In genomic region chr13:17804909-17805613, GRCm38 (mm10) we compare ENCODE assay signal across 8 mouse cellular contexts. TPM values are rescaled to one million over a fixed set of nuclear protein-coding genes. Genes with fewer than 3 reads are reported as not detected.
DNase-seq lines count a peak whose midpoint lies in the region; ATAC-seq and TF ChIP-seq lines count a peak whose summit lies in the region.

TSS of gene Cdk13 (minus strand) at chr13:17805097.

- H3K79me2 ChIP-seq in MEL (ENCODE audit: control insufficient read depth, insufficient read depth, low read length, poor library complexity), result peaks cover 41% of the 10 kb centered on the region

- peak within 1 kb of the TSS; percentile 96 for H3K4me2 ChIP-seq in forebrain, postnatal 0 days (ENCODE audit: low read depth)
- peak within 1 kb of the TSS; percentile 84 for H3K4me2 ChIP-seq in lung, embryonic 15.5 days

- no peaks in the 10 kb centered on the region for H3K27me3 ChIP-seq in MEL (ENCODE audit: control insufficient read depth in 1 of 2, insufficient read depth in 2 of 2, low read length in 2 of 2)
- no peaks in the 10 kb centered on the region for H3K27me3 ChIP-seq in cerebellum, adult 2 months (ENCODE audit: control insufficient read depth, insufficient read depth, low read length)
- H3K27me3 ChIP-seq in forebrain, postnatal 0 days (ENCODE audit: insufficient read depth, low read length), result no peaks in the 10 kb centered on the region
- no peaks in the 10 kb centered on the region for H3K27me3 ChIP-seq in lung, embryonic 15.5 days

- peak; percentile 80 to 99 for TF ChIP-seq POLR2A in MEL (IDR thresholded peaks at IDR 0.05; ENCODE audit: control insufficient read depth in 1 of 2, insufficient read depth in 1 of 2, low read depth in 1 of 2, low read length in 2 of 2, poor library complexity in 1 of 2)
- peak; percentile 99 for TF ChIP-seq POLR2A in cerebellum, adult 2 months (IDR thresholded peaks at IDR 0.05; ENCODE audit: borderline replicate concordance, insufficient read depth, low read length)

- H3K27ac ChIP-seq in MEL (ENCODE audit: control insufficient read depth, low read depth, low read length), result peak within 1 kb of the TSS; percentile 90
- peak within 1 kb of the TSS; percentile 89 for H3K27ac ChIP-seq in cerebellum, adult 2 months (ENCODE audit: insufficient read depth, low read length)
- peak within 1 kb of the TSS; percentile 98 for H3K27ac ChIP-seq in forebrain, postnatal 0 days (ENCODE audit: low read depth, low read length)
- H3K27ac ChIP-seq in lung, embryonic 15.5 days, result peak within 1 kb of the TSS; percentile 98

- no peak for TF ChIP-seq EP300 in MEL (IDR thresholded peaks at IDR 0.05; ENCODE audit: low read depth in 1 of 2, low read length in 2 of 2)

- H3K4me3 ChIP-seq in MEL (ENCODE audit: control insufficient read depth in 1 of 2, insufficient read depth in 1 of 2, low read depth in 2 of 2, low read length in 2 of 2), result peak within 1 kb of the TSS; percentile 81 to 98
- H3K4me3 ChIP-seq in cerebellum, adult 2 months (replicated peaks; ENCODE audit: insufficient read depth, low read depth, low read length), result peak within 1 kb of the TSS; percentile 77
- H3K4me3 ChIP-seq in forebrain, postnatal 0 days (ENCODE audit: low read depth, low read length), result peak within 1 kb of the TSS; percentile 97
- peak within 1 kb of the TSS; percentile 92 for H3K4me3 ChIP-seq in lung, embryonic 15.5 days

- no peaks in the 10 kb centered on the region for H3K4me1 ChIP-seq in MEL (ENCODE audit: control insufficient read depth in 1 of 2, insufficient read depth in 2 of 2, low read length in 2 of 2)
- no peaks in the 10 kb centered on the region; the same call in 1 of the 2 replicates for H3K4me1 ChIP-seq in cerebellum, adult 2 months (ENCODE audit: control insufficient read depth, insufficient read depth, low read length)
- peaks cover 4% of the 10 kb centered on the region; the same call in 1 of the 2 replicates for H3K4me1 ChIP-seq in forebrain, postnatal 0 days (ENCODE audit: insufficient read depth)
- peaks cover 12% of the 10 kb centered on the region for H3K4me1 ChIP-seq in lung, embryonic 15.5 days

- under 1% methylated on average over 94 of the region's 110 CpGs for WGBS in cerebellum, adult 2 months
- 3% methylated on average over 81 of the region's 110 CpGs for WGBS in forebrain, postnatal 0 days
- WGBS in lung, embryonic 15.5 days, result under 1% methylated on average over 104 of the region's 110 CpGs

- peak within 1 kb of the TSS; percentile 99 for H3K9ac ChIP-seq in MEL (ENCODE audit: control insufficient read depth, low read depth, low read length, poor library complexity, severe bottlenecking)
- H3K9ac ChIP-seq in forebrain, postnatal 0 days, result peak within 1 kb of the TSS; percentile 87
- peak within 1 kb of the TSS; percentile 97 for H3K9ac ChIP-seq in lung, embryonic 15.5 days

- TF ChIP-seq RAD21 in MEL (IDR thresholded peaks at IDR 0.05; ENCODE audit: low read depth, low read length), result no peak

- peak; percentile 98 for DNase-seq in MEL (ENCODE audit: low read depth, low spot score)
- DNase-seq in cerebellum, adult 2 months, result peak; percentile 99
- peak; percentile 100 for DNase-seq in forebrain, postnatal 0 days
- DNase-seq in heart, postnatal 4 days, result peak; percentile 99
- DNase-seq in layer of hippocampus, adult 8-10 months (ENCODE audit: low spot score in 2 of 2), result peak; percentile 98
- peak; percentile 99 for DNase-seq in ovary, adult 18-20 months (ENCODE audit: low spot score)
- peak; percentile 99 for DNase-seq in thymus, postnatal 0 days (ENCODE audit: low spot score)

- H3K36me3 ChIP-seq in MEL (ENCODE audit: control insufficient read depth in 1 of 2, insufficient read depth in 2 of 2, low read length in 2 of 2), result peaks cover 2 to 22% of the 10 kb centered on the region in 2 experiments; a peak in 3 of 4 replicates
- H3K36me3 ChIP-seq in forebrain, postnatal 0 days (ENCODE audit: insufficient read depth), result no peaks in the 10 kb centered on the region
- H3K36me3 ChIP-seq in lung, embryonic 15.5 days, result no peaks in the 10 kb centered on the region

- TF ChIP-seq CTCF in MEL (IDR thresholded peaks at IDR 0.05 in 2 of 3, conservative IDR thresholded peaks at IDR 0.05 in 1 of 3; ENCODE audit: control insufficient read depth in 1 of 3, insufficient read depth in 1 of 3, low read depth in 2 of 3, low read length in 3 of 3, poor library complexity in 1 of 3, severe bottlenecking in 1 of 3), result no peak
- no peak for TF ChIP-seq CTCF in cerebellum, adult 2 months (IDR thresholded peaks at IDR 0.05; ENCODE audit: borderline replicate concordance, insufficient read depth, low read depth, low read length)
- TF ChIP-seq CTCF in forebrain, postnatal 0 days (IDR thresholded peaks at IDR 0.05; ENCODE audit: low read depth), result peak; percentile 15

- H3K9me3 ChIP-seq in MEL (replicated peaks; ENCODE audit: insufficient read depth, low read length), result no peaks in the 10 kb centered on the region
- H3K9me3 ChIP-seq in forebrain, postnatal 0 days (ENCODE audit: low read length), result no peaks in the 10 kb centered on the region
- H3K9me3 ChIP-seq in lung, embryonic 15.5 days, result no peaks in the 10 kb centered on the region

- ATAC-seq in forebrain, postnatal 0 days, result peak; percentile 96
- ATAC-seq in lung, embryonic 15.5 days (ENCODE audit: borderline replicate concordance, extremely low read depth, low FRiP score, low TSS enrichment), result peak; percentile 95

TF ChIP-seq in MEL, 35 proteins besides CTCF, POLR2A, EP300 and RAD21 (continues in another document):
- TF ChIP-seq NRF1 (IDR thresholded peaks at IDR 0.05; ENCODE audit: insufficient read depth, low read depth, low read length, poor library complexity, severe bottlenecking) (peak; percentile 56; the same call in 1 of the 2 replicates), NELFE (IDR thresholded peaks at IDR 0.05; ENCODE audit: low read depth, low read length) (peak; percentile 99), ZKSCAN1 (IDR thresholded peaks at IDR 0.05; ENCODE audit: low read depth, low read length) (no peak), GABPA (IDR thresholded peaks at IDR 0.05; ENCODE audit: low read depth, low read length) (no peak), TAL1 (IDR thresholded peaks at IDR 0.05; ENCODE audit: low read length) (no peak), MXI1 (IDR thresholded peaks at IDR 0.05; ENCODE audit: low read depth, low read length) (peak; percentile 72), MYC (IDR thresholded peaks at IDR 0.05; ENCODE audit: low read depth, low read length) (peak; percentile 68; the same call in 1 of the 2 replicates), MAZ (IDR thresholded peaks at IDR 0.05; ENCODE audit: low read depth, low read length) (0 out of 2 replicates have a peak, but pooled peaks have one; percentile 42), RCOR1 (IDR thresholded peaks at IDR 0.05; ENCODE audit: low read depth, low read length) (0 out of 2 replicates have a peak, but pooled peaks have one; percentile 17), ELF1 (IDR thresholded peaks at IDR 0.05; ENCODE audit: low read depth, low read length) (peak; percentile 78), MYB (IDR thresholded peaks at IDR 0.05; ENCODE audit: low read depth, low read length) (no peak), USF2 (IDR thresholded peaks at IDR 0.05; ENCODE audit: borderline replicate concordance in 1 of 2, insufficient read depth in 1 of 2, low read depth in 1 of 2, low read length in 2 of 2) (no peak), ZC3H11A (IDR thresholded peaks at IDR 0.05; ENCODE audit: low read depth, low read length) (no peak), UBTF (IDR thresholded peaks at IDR 0.05; ENCODE audit: borderline replicate concordance, insufficient read depth, low read depth, low read length) (no peak), USF1 (IDR thresholded peaks at IDR 0.05; ENCODE audit: low read depth, low read length) (0 out of 2 replicates have a peak, but pooled peaks have one; percentile 32), E2F4 (IDR thresholded peaks at IDR 0.05; ENCODE audit: borderline replicate concordance, low read depth, low read length) (no peak), SIN3A (IDR thresholded peaks at IDR 0.05; ENCODE audit: low read length) (peak; percentile 80; the same call in 1 of the 2 replicates), TBP (IDR thresholded peaks at IDR 0.05; ENCODE audit: low read depth, low read length) (no peak), POLR2AphosphoS5 (IDR thresholded peaks at IDR 0.05; ENCODE audit: borderline replicate concordance, low read depth, low read length) (no peak), ZMIZ1 (IDR thresholded peaks at IDR 0.05; ENCODE audit: low read depth, low read length) (peak; percentile 95), CHD2 (IDR thresholded peaks at IDR 0.05; ENCODE audit: low read length) (no peak), ETS1 (IDR thresholded peaks at IDR 0.05; ENCODE audit: low read depth, low read length) (0 out of 2 replicates have a peak, but pooled peaks have one; percentile 16), CHD1 (IDR thresholded peaks at IDR 0.05; ENCODE audit: low read depth, low read length) (no peak), SMC3 (IDR thresholded peaks at IDR 0.05; ENCODE audit: low read depth, low read length) (no peak), HCFC1 (IDR thresholded peaks at IDR 0.05; ENCODE audit: low read depth, low read length) (peak; percentile 82), MAFK (IDR thresholded peaks at IDR 0.05; ENCODE audit: borderline replicate concordance, low read depth, low read length) (no peak), MEF2A (IDR thresholded peaks at IDR 0.05; ENCODE audit: extremely low read depth, insufficient replicate concordance, low read depth, low read length, poor library complexity, severe bottlenecking) (no peak), POLR2AphosphoS2 (IDR thresholded peaks at IDR 0.05; ENCODE audit: low read length) (peak; percentile 98), JUND (IDR thresholded peaks at IDR 0.05; ENCODE audit: low read depth, low read length) (no peak), KAT2A (conservative IDR thresholded peaks at IDR 0.05; ENCODE audit: low read depth, low read length) (no peak), TCF12 (IDR thresholded peaks at IDR 0.05; ENCODE audit: low read depth, low read length) (no peak; the same call in 1 of the 2 replicates)

RNA-seq across cellular contexts. Expression of gene Cdk13, which starts in this region (rescaled TPM):
- 27.2 and 28.7 TPM in 2 replicates for total RNA-seq in MEL (2012; rRNA removed)
- polyA plus RNA-seq in MEL (2012; ENCODE audit: insufficient read depth in 1 of 2, insufficient read length in 2 of 2, low read depth in 1 of 2, low replicate concordance in 2 of 2, missing spikeins in 1 of 2), result 10 to 100 TPM in 1 of 2 experiments, not detected in 1; 43.7 TPM
- 31.0 and 32.4 TPM in 2 replicates for polyA plus RNA-seq in cerebellum, adult 2 months (2012; rRNA removed)
- 88.0 and 98.3 TPM in 2 replicates for total RNA-seq in forebrain, postnatal 0 days (2014; rRNA removed)
- 7.5 and 9.5 TPM in 2 replicates for polyA plus RNA-seq in forebrain, postnatal 0 days (2015; fragmentation: Nextera tagmentation; extraction: Ambion mirVana)
- 10 to 100 TPM; 40.8 to 42.3 TPM for total RNA-seq in heart, postnatal 4 days (2021)
- 10 to 100 TPM; 57.4 to 64.8 (median 59.1) TPM for total RNA-seq in layer of hippocampus, adult 8-10 months (2022)
- polyA plus RNA-seq in lung, embryonic 15.5 days (2015; fragmentation: Nextera tagmentation; extraction: Ambion mirVana), result 15.6 and 17.1 TPM in 2 replicates
- polyA plus RNA-seq in thymus, postnatal 0 days (2015; fragmentation: Nextera tagmentation; extraction: Ambion mirVana), result 18.5 and 26.6 TPM in 2 replicates

Comparison
In these comparisons a context has a peak if more than half of its experiments do, and no peak if none do; other contexts are left out.
1. Peak in every context shown above with its lines: DNase-seq, ATAC-seq, H3K4me3 ChIP-seq and H3K27ac ChIP-seq.